Mouse (Mus musculus): ENCODE results near the gene Gcm1.

GRCm38 (mm10) chr9:78087751-78088150 is 36.0 kb downstream of the Gcm1 start:
- TF ChIP-seq POLR2A (IDR thresholded peaks at IDR 0.05; ENCODE audit: low read depth, low read length) (no peak), CTCF (conservative IDR thresholded peaks at IDR 0.05; ENCODE audit: insufficient read depth, insufficient read length, low read depth, low read length) (no peak)
